ENCODE assay signal across 19 mouse cellular contexts in the genomic region with DNA sequence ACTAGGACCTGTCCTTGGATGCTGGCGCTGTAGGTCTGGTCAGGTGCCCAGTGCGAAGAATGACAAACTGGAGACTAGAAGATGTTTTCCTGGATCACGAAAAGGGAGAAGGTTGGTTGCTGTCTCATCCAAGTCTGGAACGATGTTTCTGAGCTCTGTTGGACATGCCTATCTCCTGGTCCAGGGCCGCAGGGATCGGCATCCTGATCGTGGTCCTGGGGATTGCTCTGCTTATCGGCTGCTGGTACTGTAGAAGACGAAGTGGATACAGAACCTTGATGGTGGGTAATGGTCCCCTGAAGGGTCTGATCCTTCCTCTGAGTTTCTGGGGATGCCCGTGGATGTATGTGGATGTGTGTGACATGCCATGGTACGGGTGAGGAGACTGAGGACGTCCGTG. TPM values are rescaled to one million over a fixed set of nuclear protein-coding genes. Genes with fewer than 3 reads are reported as not detected.
"Had no signal": no experiment of that assay in that cellular context is flagged by ENCODE, and none has a peak within 500 bp of the region (broad histone marks: within the 10 kb centered on the region; RNA-seq: fewer than 3 reads in every experiment).

No protein-coding gene starts in this region.

- H3K4me2 ChIP-seq: lung, embryonic 14.5 days; midbrain, embryonic 11.5 days; midbrain, embryonic 13.5 days; midbrain, embryonic 15.5 days; neural tube, embryonic 12.5 days; stomach, embryonic 15.5 days had no signal

- ATAC-seq: midbrain, embryonic 13.5 days; midbrain, embryonic 15.5 days had no signal

- H3K9me3 ChIP-seq: midbrain, embryonic 13.5 days; midbrain, embryonic 15.5 days; neural tube, embryonic 12.5 days; stomach, embryonic 15.5 days had no signal

- H3K4me1 ChIP-seq: midbrain, embryonic 13.5 days; midbrain, embryonic 15.5 days; neural tube, embryonic 12.5 days; stomach, embryonic 15.5 days had no signal

- DNase-seq: lung, adult 18-20 months; lung, embryonic 14.5 days; lung, postnatal 10 days; lung, postnatal 4 days; right cerebral cortex, postnatal 14 days; thymus, adult 2 months; thymus, postnatal 25 days had no signal

- H3K27me3 ChIP-seq: midbrain, embryonic 13.5 days; midbrain, embryonic 15.5 days; neural tube, embryonic 12.5 days; stomach, embryonic 15.5 days had no signal

- H3K4me3 ChIP-seq: megakaryocyte, embryonic 14.5 days; midbrain, embryonic 13.5 days; midbrain, embryonic 15.5 days; neural tube, embryonic 12.5 days; stomach, embryonic 15.5 days had no signal

- H3K27ac ChIP-seq: midbrain, embryonic 13.5 days; midbrain, embryonic 15.5 days; neural tube, embryonic 12.5 days; stomach, embryonic 15.5 days had no signal

- H3K9ac ChIP-seq: lung, embryonic 14.5 days; midbrain, embryonic 13.5 days; midbrain, embryonic 15.5 days; neural tube, embryonic 12.5 days; stomach, embryonic 15.5 days had no signal

- H3K36me3 ChIP-seq: midbrain, embryonic 13.5 days; midbrain, embryonic 15.5 days; neural tube, embryonic 12.5 days; stomach, embryonic 15.5 days had no signal

RNA-seq across cellular contexts. Expression of a gene that starts 6.8 kb away (rescaled TPM):
- total RNA-seq: midbrain, postnatal 0 days; monocyte, adult 5-6 weeks; neutrophil, adult 5-6 weeks had no signal
- polyA plus RNA-seq: liver, embryonic 16.5 days; lung, embryonic 14.5 days; lung, embryonic 16.5 days; midbrain, embryonic 13.5 days; midbrain, embryonic 15.5 days; midbrain, postnatal 0 days; neural tube, embryonic 12.5 days; neural tube, embryonic 14.5 days; stomach, embryonic 15.5 days had no signal
